Mouse (Mus musculus): ENCODE measurements around the gene Smim5.

Smim5 gene

DNA sequence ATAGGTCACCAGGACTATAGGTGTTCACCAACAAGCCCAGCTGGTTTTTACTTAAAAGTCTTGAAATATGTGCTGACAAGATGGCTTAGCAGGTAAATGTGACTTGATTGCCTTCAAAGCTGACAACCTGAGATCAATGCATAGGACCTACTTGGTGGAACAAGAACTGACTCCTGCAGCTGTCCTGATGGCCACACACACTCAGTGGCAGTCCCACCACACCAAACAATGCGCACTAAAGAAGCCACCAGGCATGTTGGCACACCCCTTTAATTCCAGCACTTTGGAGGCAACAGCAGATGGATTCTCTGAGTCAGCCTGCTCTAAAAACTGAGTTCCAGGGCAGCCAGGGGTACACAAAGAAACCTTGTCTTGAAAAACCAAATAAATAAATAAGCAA, 22.2 kb downstream of the Smim5 start:
- DNase-seq (ENCODE audit: low read depth, low spot score) = no peak

DNA sequence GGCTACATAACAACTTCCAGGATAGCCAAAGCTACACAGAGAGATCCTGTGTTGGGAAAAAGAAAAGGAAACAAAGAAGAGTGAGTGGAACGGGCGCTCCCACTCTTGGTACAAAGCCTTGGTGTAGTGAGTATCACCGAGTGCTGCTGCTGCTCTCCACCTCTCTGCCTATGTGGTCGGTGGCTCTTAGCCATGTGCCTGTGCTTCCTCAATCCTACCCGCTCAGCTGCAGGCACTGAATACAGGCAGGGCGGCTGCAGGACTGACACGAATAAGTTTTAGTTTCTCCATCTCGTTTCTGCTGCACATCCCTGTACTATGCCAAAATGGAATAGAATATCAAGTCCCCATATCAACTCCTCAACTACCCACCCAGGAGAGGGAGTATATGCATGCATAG, 29.3 kb downstream of the Smim5 start:
- DNase-seq (ENCODE audit: low read depth, low spot score) = no peak

DNA sequence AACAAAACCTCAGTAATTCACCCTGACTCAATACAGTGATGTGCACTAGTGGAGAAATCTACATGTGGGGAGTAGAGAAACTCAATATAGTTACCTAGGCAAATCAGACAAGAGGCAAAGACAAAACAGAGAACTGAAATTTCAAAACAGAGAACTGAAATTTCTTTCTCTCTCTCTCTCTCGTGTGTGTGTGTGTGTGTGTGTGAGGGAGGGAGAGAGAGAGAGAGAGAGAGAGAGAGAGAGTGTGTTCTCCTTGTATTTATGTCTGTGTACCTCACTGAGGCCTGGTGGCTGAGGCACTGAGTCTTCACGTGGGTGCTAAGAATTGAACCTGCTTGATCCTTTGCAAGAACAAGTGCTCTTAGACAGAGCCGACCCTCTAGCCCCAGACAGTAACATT, 30.1 kb downstream of the Smim5 start:
- no peak for DNase-seq (ENCODE audit: low read depth, low spot score)

DNA sequence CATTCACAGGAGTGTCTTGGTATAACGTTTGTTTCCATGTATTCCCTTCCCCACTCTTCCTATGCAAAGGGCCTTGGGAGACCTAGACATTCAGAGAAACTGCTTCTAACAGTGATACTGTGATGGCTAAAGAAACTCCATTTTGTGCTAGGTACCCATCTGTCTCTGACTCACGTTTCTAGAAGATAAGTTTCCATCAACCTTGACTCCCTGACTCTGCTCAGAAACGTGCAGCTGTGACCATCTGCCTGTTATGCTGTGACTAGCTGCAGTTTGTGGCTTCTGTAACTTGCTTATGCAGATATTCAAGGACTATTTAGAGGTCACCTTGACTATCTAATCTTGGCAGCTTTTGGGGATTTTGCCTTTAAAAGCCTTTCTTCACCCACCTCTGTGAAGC, 31.5 kb downstream of the Smim5 start:
- no peak for DNase-seq (ENCODE audit: low read depth, low spot score)

- DNase-seq (ENCODE audit: low read depth, low spot score) = peak; percentile 98
These were observed 33.5 kb downstream of the Smim5 start, which contains the start of the genes Sap30bp and Recql5 for GRCm38 (mm10) chr11:115933108-115933746. TSS of gene Sap30bp (plus strand) at chr11:115933282. TSS of gene Recql5 (minus strand) at chr11:115933477.

GRCm38 (mm10) chr11:115933747-115934110, 34.0 kb downstream of the Smim5 start:
- DNase-seq (ENCODE audit: low read depth, low spot score) = no peak

DNA sequence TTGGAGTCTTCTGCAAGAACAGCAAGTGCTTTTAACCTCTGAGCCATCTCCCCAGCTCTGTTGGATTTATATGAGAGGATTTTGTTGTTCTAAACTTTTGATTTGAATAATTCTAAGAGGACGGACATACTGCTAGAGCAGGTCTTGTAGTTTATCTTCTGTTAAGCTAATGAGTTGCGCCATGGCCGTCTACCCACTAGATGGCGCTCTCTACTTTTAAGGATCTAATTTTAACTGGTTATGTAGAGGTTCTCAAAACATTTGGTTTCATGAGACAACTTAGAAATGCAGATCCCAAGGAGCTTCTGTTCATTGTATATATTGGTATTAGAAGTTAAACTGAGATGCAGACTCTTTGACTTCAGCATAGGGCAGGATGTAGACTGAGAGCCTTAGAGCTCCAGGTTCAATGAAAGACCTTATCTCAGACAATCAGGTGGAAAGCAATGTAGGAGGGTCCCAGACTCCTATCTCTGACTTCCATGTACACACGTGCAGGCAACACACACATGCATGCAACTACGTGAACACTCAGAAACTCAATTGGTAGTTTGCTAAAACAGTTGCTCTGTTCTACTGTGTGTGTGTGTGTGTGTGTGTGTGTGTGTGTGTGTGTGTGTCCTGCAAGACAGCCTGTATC, 40.0 kb downstream of the Smim5 start:
- DNase-seq (ENCODE audit: low read depth, low spot score) = peak; percentile 57

- no peak for DNase-seq (ENCODE audit: low read depth, low spot score)
These were observed 42.2 kb downstream of the Smim5 start for GRCm38 (mm10) chr11:115941980-115942379.

- no peak for DNase-seq (ENCODE audit: low read depth, low spot score)
These were observed 45.5 kb downstream of the Smim5 start for GRCm38 (mm10) chr11:115945247-115945646.

GRCm38 (mm10) chr11:115946221-115946828, 46.6 kb downstream of the Smim5 start:
- no peak for DNase-seq (ENCODE audit: low read depth, low spot score)

GRCm38 (mm10) chr11:115948316-115948715, 48.5 kb downstream of the Smim5 start:
- DNase-seq (ENCODE audit: low read depth, low spot score) = no peak

GRCm38 (mm10) chr11:115950719-115951118, 51.0 kb downstream of the Smim5 start:
- DNase-seq (ENCODE audit: low read depth, low spot score) = no peak

- no peak for DNase-seq (ENCODE audit: low read depth, low spot score)
These were observed 54.9 kb downstream of the Smim5 start for GRCm38 (mm10) chr11:115954712-115955111.

DNA sequence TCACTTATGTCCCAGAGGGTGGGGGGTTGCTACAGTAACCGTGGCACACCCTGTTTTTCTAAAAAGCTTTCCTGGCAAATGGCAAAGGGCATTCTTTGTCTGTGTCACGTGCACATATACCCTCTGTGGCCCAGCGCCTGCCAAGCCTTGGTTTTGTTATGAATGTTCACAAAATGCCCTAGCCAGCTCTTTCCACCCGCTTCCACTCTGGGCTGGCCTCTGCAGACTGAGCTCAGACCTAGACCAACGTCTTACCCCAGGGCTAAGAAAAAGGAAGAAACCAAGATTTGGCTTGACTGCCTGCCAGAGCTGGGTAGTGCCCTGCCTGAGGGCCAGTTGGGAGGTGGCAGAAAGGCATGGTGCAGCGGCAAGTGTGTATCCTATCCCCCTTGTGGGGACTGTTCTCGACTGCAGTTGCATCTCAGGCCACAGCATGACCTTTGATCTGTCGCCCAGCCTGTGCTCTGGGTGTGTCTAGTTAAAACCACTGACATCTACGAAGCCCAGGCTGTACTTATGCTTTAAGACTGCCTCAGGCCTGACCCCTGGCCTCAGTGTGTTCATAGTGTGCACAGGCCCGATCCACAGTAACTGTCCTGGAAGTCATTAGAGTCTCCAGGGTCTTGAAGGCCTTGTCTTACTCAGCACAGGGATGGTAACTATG, 55.6 kb downstream of the Smim5 start:
- DNase-seq (ENCODE audit: low read depth, low spot score) = no peak

Data from c-Kit-negative CD71-positive TER-119-positive erythroid progenitor cells, embryonic 14.5 days (primary cell).